7 mouse cellular contexts compared by ENCODE assay signal in genomic region chr4:110087570-110088247, GRCm38 (mm10).
A peak's percentile ranks its signal among the peaks of the same experiment; 100 is the strongest.
DNase-seq lines count a peak whose midpoint lies in the region; ATAC-seq and TF ChIP-seq lines count a peak whose summit lies in the region.

No protein-coding gene starts in this region.

- peak; percentile 63; the same call in 1 of the 2 replicates for ATAC-seq in hindbrain, embryonic 15.5 days (ENCODE audit: low FRiP score, low read depth)
- ATAC-seq in liver, embryonic 14.5 days (ENCODE audit: insufficient read depth): no peak

- TF ChIP-seq EP300 in liver, embryonic 14.5 days (IDR thresholded peaks at IDR 0.05; ENCODE audit: low read depth): no peak

- H3K27me3 ChIP-seq in hindbrain, embryonic 15.5 days: no peaks in the 10 kb centered on the region
- no peaks in the 10 kb centered on the region for H3K27me3 ChIP-seq in liver, embryonic 14.5 days (ENCODE audit: control insufficient read depth, insufficient read depth, low read length)

- H3K9me3 ChIP-seq in hindbrain, embryonic 15.5 days: no peaks in the 10 kb centered on the region
- H3K9me3 ChIP-seq in liver, embryonic 14.5 days (ENCODE audit: control insufficient read depth, low read length): no peaks in the 10 kb centered on the region

- H3K4me3 ChIP-seq in hindbrain, embryonic 15.5 days: no peak overlapping the region
- no peak overlapping the region for H3K4me3 ChIP-seq in liver, embryonic 14.5 days (ENCODE audit: insufficient read depth in 1 of 2, low read depth in 2 of 2, low read length in 2 of 2)

- H3K27ac ChIP-seq in hindbrain, embryonic 15.5 days (replicated peaks): no peak overlapping the region
- H3K27ac ChIP-seq in liver, embryonic 14.5 days: no peak overlapping the region

- 25% methylated on average over 9 of the region's 9 CpGs for WGBS in hindbrain, embryonic 15.5 days
- 37% methylated on average over 9 of the region's 9 CpGs for whole genome bisulfite sequencing in liver, embryonic 14.5 days (ENCODE audit: insufficient replicate concordance)

- no peaks in the 10 kb centered on the region for H3K36me3 ChIP-seq in hindbrain, embryonic 15.5 days
- H3K36me3 ChIP-seq in liver, embryonic 14.5 days (replicated peaks; ENCODE audit: control insufficient read depth, insufficient read depth, low read depth): no peaks in the 10 kb centered on the region

- no peaks in the 10 kb centered on the region for H3K4me1 ChIP-seq in hindbrain, embryonic 15.5 days (replicated peaks)
- no peaks in the 10 kb centered on the region for H3K4me1 ChIP-seq in liver, embryonic 14.5 days (replicated peaks; ENCODE audit: control insufficient read depth in 2 of 2, insufficient read depth in 2 of 2, low read length in 1 of 2)

- TF ChIP-seq CTCF in liver, embryonic 14.5 days (IDR thresholded peaks at IDR 0.05; ENCODE audit: low read depth): no peak

- peak; percentile 2 for DNase-seq in thymus, postnatal 25 days
- DNase-seq in thymus, adult 18-20 months: no peak
- peak; percentile 17 for DNase-seq in brain, adult 2 months (ENCODE audit: low read depth, low spot score)
- DNase-seq in liver, embryonic 14.5 days (ENCODE audit: low read depth in 3 of 3, low spot score in 3 of 3): peak in 2 of 3 experiments; percentile 2 to 15
- peak; percentile 86 for DNase-seq in retina, embryonic 14.5 days (ENCODE audit: low spot score)
- no peak for DNase-seq in cerebellum, adult 18-20 months

- no peak overlapping the region for H3K9ac ChIP-seq in hindbrain, embryonic 15.5 days
- H3K9ac ChIP-seq in liver, embryonic 14.5 days (replicated peaks): no peak overlapping the region

- H3K4me2 ChIP-seq in hindbrain, embryonic 15.5 days: no peak overlapping the region
- H3K4me2 ChIP-seq in liver, embryonic 14.5 days (ENCODE audit: low read depth): no peak overlapping the region

Comparison
In these comparisons a context has a peak if more than half of its experiments do, and no peak if none do; other contexts are left out.
1. DNase-seq: peak in thymus, postnatal 25 days (single experiment), brain, adult 2 months (single experiment), liver, embryonic 14.5 days (2 of 3) and retina, embryonic 14.5 days (single experiment); none in thymus, adult 18-20 months (0 of 2) and cerebellum, adult 18-20 months (0 of 2).